Comparison of ENCODE assay signal across 20 mouse cellular contexts in genomic region chr5:115670406-115670805, GRCm38 (mm10). TPM values are rescaled to one million over a fixed set of nuclear protein-coding genes. Genes with fewer than 3 reads are reported as not detected.
DNase-seq lines count a peak whose midpoint lies in the region; ATAC-seq lines count a peak whose summit lies in the region.
"Had no signal": no experiment of that assay in that cellular context is flagged by ENCODE, and none has a peak within 500 bp of the region (broad histone marks: within the 10 kb centered on the region; RNA-seq: fewer than 3 reads in every experiment).

No protein-coding gene starts in this region.

- H3K9ac ChIP-seq in hindbrain, embryonic 11.5 days (ENCODE audit: low read depth, low read length), result no peak overlapping the region
- no peak overlapping the region for H3K9ac ChIP-seq in intestine, embryonic 16.5 days (ENCODE audit: low read depth, low read length)
- H3K9ac ChIP-seq in stomach, embryonic 16.5 days (ENCODE audit: low read length), result no peak overlapping the region
- H3K9ac ChIP-seq in midbrain, embryonic 13.5 days (replicated peaks), result no peak overlapping the region
- H3K9ac ChIP-seq: forebrain, embryonic 13.5 days; forebrain, postnatal 0 days; heart, embryonic 12.5 days; hindbrain, embryonic 13.5 days had no signal

- peaks cover 32% of the 10 kb centered on the region; the same call in 1 of the 2 replicates for H3K4me1 ChIP-seq in hindbrain, embryonic 10.5 days (replicated peaks)
- H3K4me1 ChIP-seq in hindbrain, embryonic 11.5 days (replicated peaks; ENCODE audit: control insufficient read depth, insufficient read depth, low read length), result no peaks in the 10 kb centered on the region
- peaks cover 8% of the 10 kb centered on the region; the same call in 1 of the 2 replicates for H3K4me1 ChIP-seq in intestine, embryonic 16.5 days (ENCODE audit: control insufficient read depth, insufficient read depth, low read length)
- no peaks in the 10 kb centered on the region; the same call in 1 of the 2 replicates for H3K4me1 ChIP-seq in stomach, embryonic 16.5 days (ENCODE audit: control insufficient read depth, insufficient read depth, low read length)
- peaks cover 15% of the 10 kb centered on the region for H3K4me1 ChIP-seq in midbrain, embryonic 13.5 days (replicated peaks)

- no peak for ATAC-seq in hindbrain, embryonic 11.5 days (ENCODE audit: low FRiP score)
- ATAC-seq in intestine, embryonic 16.5 days, result peak; percentile 93
- ATAC-seq in stomach, embryonic 16.5 days (ENCODE audit: insufficient read depth, low FRiP score), result peak; percentile 75; the same call in 1 of the 2 replicates
- ATAC-seq in midbrain, embryonic 13.5 days, result no peak
- ATAC-seq: forebrain, embryonic 13.5 days; forebrain, postnatal 0 days; hindbrain, postnatal 0 days had no signal

- no peak for DNase-seq in hindbrain, embryonic 10.5 days (ENCODE audit: low spot score)
- no peak for DNase-seq in hindbrain, embryonic 11.5 days (ENCODE audit: low spot score)
- DNase-seq in lung, postnatal 36 days, result peak; percentile 15
- no peak for DNase-seq in lung, postnatal 14 days
- DNase-seq in cerebellum, postnatal 14 days, result no peak
- DNase-seq: adrenal gland, adult 2 months; adrenal gland, postnatal 25 days; cerebellum, adult 18-20 months; cerebellum, adult 9-11 months; forebrain, postnatal 0 days; gastrocnemius, postnatal 36 days; heart, adult 18-20 months had no signal

- H3K4me3 ChIP-seq in hindbrain, embryonic 10.5 days, result no peak overlapping the region
- H3K4me3 ChIP-seq in hindbrain, embryonic 11.5 days (ENCODE audit: low read depth, low read length), result no peak overlapping the region
- H3K4me3 ChIP-seq in intestine, embryonic 16.5 days (ENCODE audit: low read length), result no peak overlapping the region
- H3K4me3 ChIP-seq in stomach, embryonic 16.5 days (replicated peaks; ENCODE audit: low read length), result no peak overlapping the region
- no peak overlapping the region for H3K4me3 ChIP-seq in midbrain, embryonic 13.5 days (replicated peaks)
- H3K4me3 ChIP-seq: embryonic facial prominence, embryonic 10.5 days; forebrain, embryonic 13.5 days; heart, embryonic 12.5 days; hindbrain, embryonic 13.5 days had no signal

- no peaks in the 10 kb centered on the region for H3K9me3 ChIP-seq in hindbrain, embryonic 10.5 days
- no peaks in the 10 kb centered on the region for H3K9me3 ChIP-seq in hindbrain, embryonic 11.5 days (ENCODE audit: control insufficient read depth, low read length)
- no peaks in the 10 kb centered on the region for H3K9me3 ChIP-seq in intestine, embryonic 16.5 days (ENCODE audit: control insufficient read depth, low read length)
- no peaks in the 10 kb centered on the region for H3K9me3 ChIP-seq in stomach, embryonic 16.5 days (replicated peaks; ENCODE audit: control insufficient read depth, low read length)
- no peaks in the 10 kb centered on the region for H3K9me3 ChIP-seq in midbrain, embryonic 13.5 days
- H3K9me3 ChIP-seq: embryonic facial prominence, embryonic 10.5 days; forebrain, embryonic 13.5 days; heart, embryonic 12.5 days; hindbrain, embryonic 13.5 days had no signal

- H3K36me3 ChIP-seq in hindbrain, embryonic 10.5 days, result no peaks in the 10 kb centered on the region
- H3K36me3 ChIP-seq in hindbrain, embryonic 11.5 days (ENCODE audit: control insufficient read depth, insufficient read depth, low read length), result no peaks in the 10 kb centered on the region
- H3K36me3 ChIP-seq in intestine, embryonic 16.5 days (ENCODE audit: control insufficient read depth, insufficient read depth, low read length), result no peaks in the 10 kb centered on the region
- no peaks in the 10 kb centered on the region for H3K36me3 ChIP-seq in stomach, embryonic 16.5 days (ENCODE audit: control insufficient read depth, insufficient read depth, low read length)
- H3K36me3 ChIP-seq in midbrain, embryonic 13.5 days, result peaks cover 4% of the 10 kb centered on the region
- H3K36me3 ChIP-seq: embryonic facial prominence, embryonic 10.5 days; heart, embryonic 12.5 days had no signal

- no peak overlapping the region for H3K4me2 ChIP-seq in hindbrain, embryonic 11.5 days (replicated peaks; ENCODE audit: low read depth, low read length)
- H3K4me2 ChIP-seq in intestine, embryonic 16.5 days (ENCODE audit: low read depth, low read length), result no peak overlapping the region
- no peak overlapping the region for H3K4me2 ChIP-seq in stomach, embryonic 16.5 days (ENCODE audit: low read depth, low read length)
- no peak overlapping the region for H3K4me2 ChIP-seq in midbrain, embryonic 13.5 days (replicated peaks)
- H3K4me2 ChIP-seq: forebrain, embryonic 13.5 days; heart, embryonic 12.5 days; hindbrain, embryonic 13.5 days had no signal

- peak overlapping the region; percentile 41; the same call in 1 of the 2 replicates for H3K27ac ChIP-seq in hindbrain, embryonic 10.5 days
- H3K27ac ChIP-seq in hindbrain, embryonic 11.5 days (ENCODE audit: low read depth, low read length), result no peak overlapping the region
- H3K27ac ChIP-seq in intestine, embryonic 16.5 days (ENCODE audit: low read length), result no peak overlapping the region
- peak overlapping the region; percentile 21; the same call in 1 of the 2 replicates for H3K27ac ChIP-seq in stomach, embryonic 16.5 days (ENCODE audit: low read length)
- H3K27ac ChIP-seq in midbrain, embryonic 13.5 days, result no peak overlapping the region
- H3K27ac ChIP-seq: embryonic facial prominence, embryonic 10.5 days; forebrain, embryonic 13.5 days; hindbrain, embryonic 13.5 days; hindbrain, postnatal 0 days had no signal

- 79% methylated on average over 2 of the region's 2 CpGs for WGBS in hindbrain, embryonic 10.5 days
- WGBS in hindbrain, embryonic 11.5 days, result 92% methylated on average over 2 of the region's 2 CpGs
- WGBS in intestine, embryonic 16.5 days, result 44% methylated on average over 2 of the region's 2 CpGs
- WGBS in stomach, embryonic 16.5 days, result 53% methylated on average over 2 of the region's 2 CpGs
- 75% methylated on average over 2 of the region's 2 CpGs for WGBS in midbrain, embryonic 13.5 days

- no peaks in the 10 kb centered on the region for H3K27me3 ChIP-seq in hindbrain, embryonic 10.5 days (ENCODE audit: insufficient read depth, poor library complexity, severe bottlenecking)
- H3K27me3 ChIP-seq in hindbrain, embryonic 11.5 days (ENCODE audit: control insufficient read depth, insufficient read depth, low read length), result no peaks in the 10 kb centered on the region
- no peaks in the 10 kb centered on the region for H3K27me3 ChIP-seq in intestine, embryonic 16.5 days (replicated peaks; ENCODE audit: control insufficient read depth, insufficient read depth, low read length)
- no peaks in the 10 kb centered on the region for H3K27me3 ChIP-seq in stomach, embryonic 16.5 days (ENCODE audit: control insufficient read depth, insufficient read depth, low read length)
- H3K27me3 ChIP-seq in midbrain, embryonic 13.5 days, result no peaks in the 10 kb centered on the region
- H3K27me3 ChIP-seq: forebrain, embryonic 13.5 days; hindbrain, embryonic 13.5 days had no signal

RNA-seq across cellular contexts. Expression of gene Rab35, which starts 38.7 kb away (rescaled TPM):
- 13.3 and 15.7 TPM in 2 replicates for polyA plus RNA-seq in hindbrain, embryonic 10.5 days (2016; fragmentation: Nextera tagmentation; extraction: Ambion mirVana)
- 18.3 and 18.8 TPM in 2 replicates for polyA plus RNA-seq in hindbrain, embryonic 11.5 days (2014; fragmentation: Nextera tagmentation; extraction: Ambion mirVana)
- 4.4 and 5.1 TPM in 2 replicates for polyA plus RNA-seq in intestine, embryonic 16.5 days (2015; fragmentation: Nextera tagmentation; extraction: Ambion mirVana)
- 4.4 and 5.5 TPM in 2 replicates for polyA plus RNA-seq in stomach, embryonic 16.5 days (2015; fragmentation: Nextera tagmentation; extraction: Ambion mirVana)
- 13.1 and 16.8 TPM in 2 replicates for polyA plus RNA-seq in midbrain, embryonic 13.5 days (2015; fragmentation: Nextera tagmentation; extraction: Ambion mirVana)

Comparison
In these comparisons a context has a peak if more than half of its experiments do, and no peak if none do; other contexts are left out.
1. H3K27ac ChIP-seq: peak in hindbrain, embryonic 10.5 days (single experiment) and stomach, embryonic 16.5 days (single experiment); none in hindbrain, embryonic 11.5 days (single experiment), intestine, embryonic 16.5 days (single experiment) and midbrain, embryonic 13.5 days (single experiment).
2. ATAC-seq: peak in intestine, embryonic 16.5 days (single experiment) and stomach, embryonic 16.5 days (single experiment); none in hindbrain, embryonic 11.5 days (single experiment) and midbrain, embryonic 13.5 days (single experiment).